Mouse (Mus musculus) spleen, postnatal 36 days (tissue): Measurements from ENCODE around the gene Cyp4a31.
"Not testable (repeated sequence)": the region's sequence is repeated elsewhere in the genome, so short reads cannot be mapped to it uniquely, and the experiment has no call there.

ENCODE experiments used
- DNase-seq, 2 experiments: peaks; one replicate each; pipeline ENCODE4 v3.0.0; 2022; ENCODE audit warnings: low spot score in 2 of 2, mixed read lengths in 1 of 2

The Cyp4a31 gene

DNA sequence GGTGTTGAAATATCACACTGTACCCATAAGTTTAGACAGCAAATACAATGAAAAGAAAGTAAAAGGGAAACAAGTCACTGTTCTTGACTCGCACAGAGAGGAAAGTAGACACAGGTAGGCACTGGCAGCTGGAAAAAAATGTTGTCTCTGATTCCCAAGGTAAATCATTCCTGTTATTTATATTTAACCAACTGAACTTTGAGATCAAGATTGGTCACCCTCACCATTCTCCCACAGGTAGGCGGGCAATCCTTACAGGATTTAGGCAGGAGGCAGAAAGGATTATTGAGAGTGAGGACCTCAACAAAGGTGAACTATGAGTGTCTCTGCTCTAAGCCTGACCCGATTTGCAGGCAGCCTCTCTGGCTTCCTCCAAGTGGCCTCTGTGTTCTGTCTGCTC is at the start of gene Cyp4a31:
Cyp4a31 (plus strand) TSS at position 249 of the 400 bp plus-strand sequence.
- no peak for DNase-seq

DNA sequence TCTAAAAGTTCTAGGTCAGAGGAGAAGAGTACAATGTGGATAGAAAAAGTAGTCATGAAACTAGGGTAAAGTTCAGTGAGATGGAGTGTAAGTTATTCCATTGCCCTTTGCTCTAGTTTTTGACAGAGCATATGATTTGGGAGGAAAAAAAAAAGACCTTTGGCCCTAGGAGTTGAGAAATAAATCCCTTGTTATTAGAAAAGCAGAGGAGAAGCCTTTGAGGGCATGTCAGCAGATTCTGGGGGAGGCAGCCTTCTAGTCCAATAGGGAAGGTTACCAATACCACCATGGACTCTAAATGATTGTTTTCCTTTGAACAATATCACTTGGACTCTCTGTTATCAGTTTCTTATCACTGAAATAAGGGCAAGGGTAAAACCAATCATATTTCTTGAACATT is 49.5 kb upstream of the Cyp4a31 start:
- DNase-seq: not testable (repeated sequence)

DNA sequence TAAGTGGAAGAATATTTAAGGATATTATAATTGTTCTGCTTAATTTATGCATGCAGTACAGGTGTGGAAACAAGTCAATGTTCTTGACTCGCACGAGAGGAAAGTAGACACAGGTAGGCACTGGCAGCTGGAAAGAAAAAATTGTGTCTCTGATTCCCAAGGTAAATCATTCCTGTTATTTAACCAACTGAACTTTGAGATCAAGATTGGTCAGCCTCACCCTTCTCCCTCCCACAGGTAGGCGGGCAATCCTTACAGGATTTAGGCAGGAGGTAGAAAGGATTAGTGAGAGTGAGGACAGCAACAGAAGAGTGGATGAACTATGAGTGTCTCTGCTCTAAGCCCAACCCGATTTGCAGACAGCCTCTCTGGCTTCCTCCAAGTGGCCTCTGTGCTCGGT is 45.4 kb upstream of the Cyp4a31 start, which contains the start of gene Cyp4a10:
Cyp4a10 (plus strand) TSS at position 265 of the 400 bp plus-strand sequence.
- not testable (repeated sequence) for DNase-seq

DNA sequence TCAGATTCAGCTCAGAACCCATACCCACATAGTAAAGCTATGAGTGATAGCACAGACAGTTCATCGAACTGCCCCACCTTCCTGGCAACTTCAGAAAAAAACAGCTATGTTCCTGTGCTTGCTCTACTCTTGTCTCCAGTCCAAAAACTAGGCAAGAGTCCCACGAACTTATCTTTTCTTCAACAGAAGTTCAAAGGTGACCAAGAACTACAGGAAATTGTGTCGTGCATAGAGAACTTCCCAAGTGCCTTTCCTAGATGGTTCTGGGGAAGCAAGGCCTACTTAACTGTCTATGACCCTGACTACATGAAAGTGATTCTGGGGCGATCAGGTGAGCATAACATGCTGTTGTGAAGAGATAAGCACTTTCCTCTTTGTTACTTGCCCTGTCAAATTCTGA is 44.0 kb upstream of the Cyp4a31 start:
- DNase-seq: no peak

DNA sequence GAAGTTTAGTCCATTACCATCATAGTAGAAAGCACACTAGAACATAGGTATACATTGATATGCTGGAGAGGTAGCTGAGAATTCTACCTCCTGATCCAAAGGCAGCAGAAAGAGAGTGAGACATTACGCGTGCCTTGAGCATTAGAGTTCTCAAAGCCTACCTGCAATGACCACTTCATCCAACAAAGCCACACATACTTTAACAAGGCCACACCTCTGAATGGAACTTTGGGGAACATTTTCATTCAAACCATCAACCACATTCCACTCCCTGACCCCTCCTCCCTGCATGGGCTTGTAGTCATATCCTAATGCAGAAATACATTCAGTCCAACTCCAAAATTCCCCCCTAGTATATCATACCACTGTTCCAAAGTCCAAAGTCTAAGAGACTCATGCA is 41.7 kb upstream of the Cyp4a31 start:
- DNase-seq: no peak

DNA sequence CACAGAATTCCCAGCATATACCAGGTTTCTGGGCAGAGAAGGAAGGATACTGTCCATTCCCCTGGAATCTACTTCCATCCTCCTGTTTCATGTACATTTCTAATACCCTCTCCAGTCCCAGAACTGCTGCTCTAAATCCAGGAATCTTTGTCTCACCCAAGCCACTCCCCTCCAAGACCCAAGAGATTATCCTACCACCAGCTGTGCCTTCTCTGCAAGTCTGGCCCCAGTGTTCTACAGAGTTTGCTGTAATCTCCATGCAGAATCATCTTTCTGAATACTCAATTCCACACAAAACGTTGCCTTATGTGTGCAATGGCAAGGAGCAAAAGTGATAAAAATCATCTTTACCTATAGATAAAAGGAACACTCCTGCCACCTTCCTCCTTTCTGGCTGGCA is 18.3 kb upstream of the Cyp4a31 start:
- no peak for DNase-seq

DNA sequence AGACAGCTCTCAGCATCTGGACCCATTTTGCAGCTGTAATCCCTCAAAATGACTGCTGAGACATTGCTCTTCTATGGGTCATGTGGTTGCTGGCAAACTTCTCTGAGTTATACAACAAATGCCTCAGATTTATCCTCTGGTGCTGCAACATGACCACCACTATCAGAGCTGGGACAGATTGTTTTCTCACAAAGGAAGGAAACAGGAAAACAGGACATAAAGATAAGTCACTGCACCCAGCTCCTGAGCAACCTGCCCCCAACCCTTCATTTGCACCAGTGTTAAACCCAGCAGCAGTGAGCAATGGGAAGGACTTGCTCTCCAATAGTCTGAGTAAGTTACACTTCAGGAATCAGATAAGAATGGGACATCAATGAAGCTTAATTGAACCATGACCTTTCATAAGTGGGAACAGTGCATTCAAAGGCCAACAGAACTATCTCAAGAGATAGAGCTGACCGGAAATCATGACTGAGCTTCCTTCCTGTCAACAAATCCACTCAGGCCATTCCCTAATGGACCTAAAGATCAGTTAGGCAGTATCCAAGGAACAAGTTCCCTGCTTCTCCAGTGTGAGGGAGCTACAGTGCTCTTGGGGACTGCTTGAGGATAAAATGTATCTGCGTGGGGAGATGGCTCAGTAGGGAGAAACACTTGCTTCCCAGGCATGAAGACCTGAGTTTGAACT is 17.2 kb upstream of the Cyp4a31 start:
- DNase-seq: no peak

DNA sequence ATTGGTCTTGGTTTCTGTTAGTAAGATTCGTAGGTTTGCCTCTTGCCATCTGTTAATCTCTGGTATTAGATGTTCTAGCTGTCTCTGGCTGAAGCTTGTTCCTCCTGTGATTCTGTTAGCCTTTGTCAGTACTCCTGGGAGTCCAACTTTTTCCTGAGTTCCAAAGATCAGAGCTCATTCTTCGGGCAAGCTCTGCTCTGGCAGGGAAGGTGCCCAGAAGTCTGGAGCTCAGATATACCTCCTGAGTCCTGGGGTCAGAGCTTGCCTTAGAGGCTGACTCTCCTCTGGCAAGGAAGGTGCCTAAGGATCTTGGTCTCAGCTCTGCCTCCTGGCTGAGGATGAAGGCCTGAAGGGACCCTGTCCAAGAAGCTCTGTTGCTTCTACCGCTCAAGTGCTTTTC is 10.7 kb upstream of the Cyp4a31 start:
- no peak for DNase-seq

DNA sequence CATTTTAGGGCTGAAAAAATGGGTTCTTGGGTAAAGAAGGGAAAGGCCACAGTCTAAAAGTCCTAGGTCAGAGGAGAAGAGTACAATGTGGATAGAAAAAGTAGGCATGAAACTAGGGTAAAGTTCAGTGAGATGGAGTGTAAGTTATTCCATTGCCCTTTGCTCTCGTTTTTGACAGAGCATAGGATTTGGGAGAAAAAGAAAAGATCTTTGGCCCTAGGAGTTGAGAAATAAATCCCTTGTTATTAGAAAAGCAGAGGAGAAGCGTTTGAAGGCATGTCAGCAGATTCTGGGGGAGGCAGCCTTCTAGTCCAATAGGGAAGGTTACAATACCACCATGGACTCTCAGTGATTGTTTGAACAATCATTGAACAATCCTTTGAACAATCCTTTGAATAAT is 7.9 kb upstream of the Cyp4a31 start:
- DNase-seq: no peak

DNA sequence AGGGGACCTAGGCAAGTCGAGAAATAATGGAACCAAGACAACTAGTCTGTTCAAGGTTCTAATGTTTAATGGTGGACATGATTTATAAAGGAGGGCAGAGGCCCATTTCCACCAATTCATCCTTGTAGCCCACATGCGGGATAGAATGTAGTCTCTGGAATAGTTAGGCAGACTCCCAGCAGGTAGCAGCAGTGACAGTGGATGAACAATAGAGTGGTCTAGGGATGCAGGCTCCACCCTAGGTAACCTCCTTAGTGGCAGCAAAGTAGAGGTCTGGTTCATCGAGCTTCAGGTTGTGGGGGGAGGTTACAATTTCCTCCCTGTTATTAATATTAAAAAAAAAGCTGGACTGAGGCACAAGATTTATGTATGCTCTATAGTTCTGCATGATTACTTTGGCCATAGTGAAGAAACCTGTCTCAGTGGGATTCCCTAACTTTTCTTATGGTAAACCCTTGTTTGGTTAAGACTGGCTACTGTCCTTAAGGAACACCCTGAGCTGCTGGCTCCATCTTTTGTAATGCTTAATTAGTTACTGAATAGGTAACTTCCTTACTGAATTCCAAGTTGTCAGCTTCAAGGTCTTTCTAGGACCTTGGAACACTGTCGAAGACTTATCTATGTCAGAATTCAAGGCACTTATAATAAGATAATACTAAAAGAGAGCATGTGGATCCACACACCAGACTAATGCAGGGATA is 5.4 kb upstream of the Cyp4a31 start:
- no peak for DNase-seq

DNA sequence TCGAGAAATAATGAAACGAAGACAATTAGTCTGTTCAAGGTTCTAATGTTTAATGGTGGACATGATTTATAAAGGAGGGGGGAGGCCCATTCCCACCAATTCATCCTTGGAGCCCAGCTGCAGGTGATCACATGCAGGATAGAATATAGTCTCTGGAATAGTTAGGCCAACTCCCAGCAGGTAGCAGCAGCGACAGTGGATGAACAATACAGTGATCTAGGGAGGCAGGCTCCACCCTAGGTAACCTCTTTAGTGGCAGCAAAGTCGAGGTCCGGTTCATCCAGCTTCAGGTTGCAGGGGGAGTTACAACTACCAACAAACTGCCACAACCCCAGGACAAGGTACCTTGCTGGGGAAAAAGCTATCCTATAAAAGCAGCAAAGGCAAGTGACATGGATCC is 2.2 kb upstream of the Cyp4a31 start:
- DNase-seq: not testable (repeated sequence)

DNA sequence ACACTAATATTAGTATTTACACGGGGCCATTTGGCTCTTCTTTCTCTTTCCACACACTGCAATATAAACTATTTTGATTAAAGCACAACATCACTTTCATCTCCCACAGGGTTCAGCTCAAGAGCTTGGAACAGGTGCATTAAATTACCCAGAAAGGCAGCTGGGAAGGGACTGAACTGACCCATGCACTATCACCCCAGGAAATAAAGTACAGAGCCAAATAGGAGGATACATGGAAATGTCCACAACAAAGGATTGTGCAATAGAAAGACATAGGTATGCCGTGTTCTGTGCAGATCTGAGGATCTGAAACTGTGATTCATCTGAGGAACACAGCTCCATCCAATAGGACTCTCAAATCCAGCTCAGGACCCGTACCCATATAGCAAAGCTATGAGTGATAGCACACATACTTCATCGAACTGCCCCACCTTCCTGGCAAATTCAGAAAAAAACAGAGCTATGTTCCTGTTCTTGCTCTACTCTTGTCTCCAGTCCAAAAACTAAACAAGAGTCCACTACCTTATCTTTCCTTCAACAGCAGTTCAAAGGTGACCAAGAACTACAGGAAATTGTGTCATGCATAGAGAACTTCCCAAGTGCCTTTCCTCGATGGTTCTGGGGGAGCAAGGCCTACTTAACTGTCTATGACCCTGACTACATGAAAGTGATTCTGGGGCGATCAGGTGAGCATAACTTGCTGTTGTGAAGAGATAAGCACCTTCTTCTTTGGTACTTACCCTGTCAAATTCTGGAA is 1.2 kb downstream of the Cyp4a31 start:
- not testable (repeated sequence) for DNase-seq

DNA sequence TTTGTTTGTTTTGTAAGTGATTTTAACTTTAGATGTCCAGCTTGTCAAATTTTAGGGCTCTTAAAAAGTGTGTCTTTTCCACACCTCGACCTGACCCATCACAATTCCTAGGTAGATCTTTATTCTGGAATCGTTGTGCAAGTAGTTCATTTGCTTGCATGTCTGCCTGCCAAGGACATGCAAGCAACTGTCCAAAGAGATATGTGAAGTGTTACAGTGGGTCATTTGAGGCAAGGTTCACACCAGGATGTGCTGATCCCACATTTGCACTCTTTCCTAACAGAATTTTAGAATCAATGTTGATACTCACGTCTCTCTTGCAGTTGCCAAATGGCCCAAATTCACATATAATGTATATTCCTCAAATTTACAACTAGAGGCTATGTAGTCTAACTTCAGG is 11.8 kb downstream of the Cyp4a31 start:
- DNase-seq: no peak

DNA sequence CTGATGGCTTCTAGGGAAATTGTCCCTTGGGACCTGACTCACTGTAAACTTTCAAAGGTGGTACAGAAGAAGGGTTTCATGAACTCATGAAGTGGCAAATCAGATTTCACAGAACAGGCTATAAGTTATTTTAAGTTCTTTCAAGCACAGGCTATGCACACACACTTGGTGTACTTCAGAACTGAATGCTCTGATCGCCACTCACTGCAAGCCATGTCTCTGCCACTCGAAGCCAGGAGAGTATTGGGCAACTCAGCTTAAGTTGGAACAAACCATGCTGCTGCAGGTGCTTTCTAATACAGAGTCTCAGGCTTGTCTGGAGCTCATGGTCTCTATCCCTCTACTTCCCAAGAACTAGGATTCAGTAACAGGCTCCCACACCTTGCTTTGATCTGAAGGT is 12.3 kb downstream of the Cyp4a31 start:
- no peak for DNase-seq

DNA sequence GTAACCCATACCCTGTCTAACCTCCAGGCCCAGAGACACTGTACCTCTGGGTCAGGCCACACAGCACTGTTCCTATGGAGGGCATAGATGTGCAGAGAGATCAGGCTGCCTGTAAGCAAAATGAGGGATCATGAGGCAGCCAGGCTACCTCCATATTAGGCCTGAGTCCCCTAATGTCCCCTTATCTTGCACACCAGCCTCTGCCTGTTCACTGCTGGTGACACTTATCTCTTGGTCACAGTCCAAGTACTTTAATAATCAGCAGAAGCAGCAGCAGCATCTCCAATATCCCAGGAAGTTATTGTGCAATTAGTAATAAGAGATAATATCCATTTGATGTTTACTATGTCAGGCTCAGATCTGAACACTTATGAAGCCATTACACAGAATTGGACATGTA is 19.6 kb downstream of the Cyp4a31 start:
- peak; percentile 42 to 63 for DNase-seq

DNA sequence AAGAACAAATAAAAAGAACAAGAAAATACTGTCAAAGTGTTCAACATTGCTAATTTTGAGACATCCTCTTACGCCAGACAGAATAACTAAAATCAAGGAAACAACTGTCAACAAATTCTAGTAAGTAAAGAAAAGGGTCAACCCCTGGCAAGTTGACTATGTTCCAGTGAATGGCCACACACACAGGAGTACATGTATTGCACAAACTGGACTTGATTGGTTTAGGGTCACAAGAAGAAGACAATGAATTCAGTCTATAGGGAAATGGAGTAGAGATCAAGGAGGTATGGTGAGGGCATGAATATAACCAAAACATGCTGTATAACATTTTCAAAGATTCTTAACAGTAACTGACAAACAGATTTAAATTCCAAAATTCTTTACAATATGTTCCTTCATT is 32.9 kb downstream of the Cyp4a31 start:
- no peak for DNase-seq

DNA sequence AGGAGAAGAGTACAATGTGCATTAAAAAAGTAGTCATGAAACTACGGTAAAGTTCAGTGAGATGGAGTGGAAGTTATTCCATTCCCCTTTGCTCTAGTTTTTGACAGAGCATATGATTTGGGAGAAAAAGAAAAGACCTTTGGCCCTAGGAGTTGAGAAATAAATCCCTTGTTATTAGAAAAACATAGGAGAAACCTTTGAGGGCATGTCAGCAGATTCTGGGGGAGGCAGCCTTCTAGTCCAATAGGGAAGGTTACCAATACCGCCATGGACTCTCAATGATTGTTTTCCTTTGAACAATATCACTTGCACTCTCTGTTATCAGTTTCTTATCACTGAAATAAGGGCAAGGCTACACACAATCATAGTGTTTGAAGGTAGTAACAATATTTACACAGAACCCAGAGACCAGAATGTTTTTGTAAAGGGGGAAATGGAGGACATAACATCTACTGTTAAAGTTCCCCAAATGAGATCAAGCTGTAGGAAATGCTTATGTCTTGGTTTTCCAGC is 33.4 kb downstream of the Cyp4a31 start:
- DNase-seq: no peak

DNA sequence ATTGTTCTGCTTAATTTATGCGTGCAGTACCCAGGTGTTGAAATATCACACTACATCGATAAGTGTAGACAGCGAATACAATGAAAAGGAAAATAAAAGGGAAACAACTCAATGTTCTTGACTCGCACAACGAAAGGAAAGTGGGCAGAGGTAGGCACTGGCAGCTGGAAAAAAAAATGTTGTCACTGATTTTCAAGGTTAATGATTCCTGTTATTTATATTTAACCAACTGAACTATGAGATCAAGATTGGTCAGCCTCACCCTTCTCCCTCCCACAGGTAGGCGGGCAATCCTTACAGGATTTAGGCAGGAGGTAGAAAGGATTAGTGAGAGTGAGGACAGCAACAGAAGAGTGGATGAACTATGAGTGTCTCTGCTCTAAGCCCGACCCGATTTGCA is 37.2 kb downstream of the Cyp4a31 start, which contains the start of gene Cyp4a32:
Cyp4a32 (plus strand) TSS at position 359 of the 400 bp plus-strand sequence.
- DNase-seq: not testable (repeated sequence)

DNA sequence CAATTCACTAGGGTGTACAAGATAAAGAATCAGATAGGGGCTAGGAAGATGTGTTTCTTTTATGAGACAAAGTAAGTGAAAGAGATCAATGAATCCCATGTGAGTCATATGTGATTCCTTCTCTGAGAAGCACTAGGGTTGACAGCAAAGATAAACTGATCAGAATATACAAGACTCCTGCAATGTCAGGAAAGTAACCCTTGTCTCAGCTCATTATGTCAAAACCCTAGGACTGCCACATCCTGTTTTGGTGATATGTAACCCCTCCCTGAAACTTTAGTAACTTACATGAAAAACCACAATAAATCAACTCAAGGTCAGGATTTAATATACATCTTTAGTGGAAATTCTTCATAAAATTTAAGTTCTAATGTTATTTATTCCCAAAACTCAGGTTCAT is 50.6 kb downstream of the Cyp4a31 start:
- DNase-seq: no peak

DNA sequence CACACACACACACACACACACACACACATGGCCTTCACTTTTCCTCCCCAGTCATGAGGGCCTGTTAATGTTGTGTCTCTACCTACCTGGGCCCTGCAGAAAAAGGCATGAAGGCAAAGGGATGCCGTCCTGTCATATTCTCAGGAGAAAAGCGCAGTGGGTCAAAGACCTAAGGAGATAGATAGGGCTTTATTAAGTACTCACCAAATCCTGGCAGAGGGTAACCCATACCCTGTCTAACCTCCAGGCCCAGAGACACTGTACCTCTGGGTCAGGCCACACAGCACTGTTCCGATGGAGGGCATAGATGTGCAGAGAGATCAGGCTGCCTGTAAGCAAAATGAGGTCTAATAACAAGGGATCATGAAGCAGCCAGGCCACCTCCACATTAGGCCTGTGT is 62.1 kb downstream of the Cyp4a31 start:
- DNase-seq: not testable (repeated sequence)
